Mouse (Mus musculus) liver, embryonic 14.5 days (tissue): ENCODE measurements around the gene Ggt6.

ENCODE experiments used
- CTCF ChIP-seq: IDR thresholded peaks from 2 replicates; pipeline ENCODE4 v1.5.1; 2016; ENCODE audit warnings: antibody characterized with exemption, low read depth, control low read depth
- EP300 ChIP-seq: IDR thresholded peaks from 2 replicates; pipeline ENCODE4 v1.6.1; 2016; ENCODE audit warnings: antibody characterized with exemption, low read depth

DNA sequence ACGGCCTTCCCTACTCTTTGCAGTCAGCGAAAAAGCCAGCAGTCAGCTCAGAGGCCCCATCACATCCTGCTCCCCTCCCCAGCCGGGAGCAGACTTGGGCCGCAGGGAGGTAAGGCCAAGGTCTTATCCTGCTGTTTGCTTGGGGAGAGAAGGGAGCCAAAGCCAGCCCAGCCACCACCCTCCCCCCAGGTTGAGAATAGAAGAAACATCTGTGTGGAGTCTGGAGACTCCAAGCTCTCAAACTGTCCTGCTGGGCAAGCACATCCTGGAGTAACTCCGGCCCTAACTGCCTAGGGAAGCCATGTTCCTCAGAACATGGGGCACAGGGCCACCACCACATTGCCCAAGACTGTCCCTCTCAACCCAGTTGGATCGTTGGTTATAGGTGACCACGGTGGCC lies 38.7 kb upstream of the Ggt6 start:
- TF ChIP-seq CTCF (no peak), EP300 (no peak)
